35 mouse cellular contexts compared by ENCODE assay signal in genomic region chr12:83984752-83985151, GRCm38 (mm10). TPM values are rescaled to one million over a fixed set of nuclear protein-coding genes. Genes with fewer than 3 reads are reported as not detected.
"Had no signal": no experiment of that assay in that cellular context is flagged by ENCODE, and none has a peak within 500 bp of the region (broad histone marks: within the 10 kb centered on the region; RNA-seq: fewer than 3 reads in every experiment).

Gene Heatr4, minus strand, starts transcription at chr12:83984852.

- H3K9ac ChIP-seq: limb, embryonic 12.5 days; limb, embryonic 13.5 days; limb, embryonic 15.5 days; liver, embryonic 12.5 days; liver, embryonic 13.5 days; liver, embryonic 14.5 days; liver, embryonic 15.5 days; liver, postnatal 0 days; lung, embryonic 14.5 days; midbrain, embryonic 12.5 days; midbrain, embryonic 13.5 days; midbrain, embryonic 15.5 days had no signal

- H3K36me3 ChIP-seq: limb, embryonic 10.5 days; limb, embryonic 12.5 days; limb, embryonic 13.5 days; limb, embryonic 15.5 days; liver, embryonic 12.5 days; liver, embryonic 13.5 days; liver, embryonic 15.5 days; midbrain, embryonic 12.5 days; midbrain, embryonic 13.5 days; midbrain, embryonic 15.5 days had no signal

- H3K27ac ChIP-seq: left cerebral cortex, adult 2 months; limb, embryonic 10.5 days; limb, embryonic 12.5 days; limb, embryonic 13.5 days; limb, embryonic 15.5 days; liver, embryonic 12.5 days; liver, embryonic 13.5 days; liver, embryonic 14.5 days; liver, embryonic 15.5 days; macrophage; midbrain, embryonic 12.5 days; midbrain, embryonic 13.5 days; midbrain, embryonic 15.5 days had no signal

- ATAC-seq: liver, embryonic 12.5 days; liver, postnatal 0 days; lung, postnatal 0 days; midbrain, embryonic 13.5 days; midbrain, embryonic 15.5 days; midbrain, embryonic 16.5 days had no signal

- DNase-seq: left cerebral cortex, postnatal 4 days; liver; liver, embryonic 13.5 days; liver, postnatal 0 days; lung, adult 18-20 months; lung, adult 2 months; lung, embryonic 14.5 days; lung, postnatal 10 days; lung, postnatal 14 days; lung, postnatal 36 days; midbrain, embryonic 14.5 days had no signal

- H3K4me3 ChIP-seq: left cerebral cortex, adult 2 months; limb, embryonic 10.5 days; limb, embryonic 12.5 days; limb, embryonic 13.5 days; limb, embryonic 15.5 days; liver, embryonic 12.5 days; liver, embryonic 13.5 days; liver, embryonic 15.5 days; megakaryocyte, embryonic 14.5 days; midbrain, embryonic 10.5 days; midbrain, embryonic 12.5 days; midbrain, embryonic 13.5 days; midbrain, embryonic 15.5 days; myocyte had no signal

- H3K27me3 ChIP-seq: limb, embryonic 12.5 days; limb, embryonic 13.5 days; limb, embryonic 15.5 days; liver, embryonic 13.5 days; liver, embryonic 15.5 days; midbrain, embryonic 13.5 days; midbrain, embryonic 15.5 days had no signal

- H3K4me2 ChIP-seq: limb, embryonic 12.5 days; limb, embryonic 13.5 days; limb, embryonic 15.5 days; liver, embryonic 11.5 days; liver, embryonic 12.5 days; liver, embryonic 13.5 days; liver, embryonic 15.5 days; lung, embryonic 14.5 days; midbrain, embryonic 11.5 days; midbrain, embryonic 12.5 days; midbrain, embryonic 13.5 days; midbrain, embryonic 15.5 days had no signal

- H3K9me3 ChIP-seq: limb, embryonic 10.5 days; limb, embryonic 13.5 days; limb, embryonic 15.5 days; liver, embryonic 12.5 days; liver, embryonic 13.5 days; liver, embryonic 15.5 days; midbrain, embryonic 10.5 days; midbrain, embryonic 12.5 days; midbrain, embryonic 13.5 days; midbrain, embryonic 15.5 days had no signal

RNA-seq across cellular contexts. Expression of gene Heatr4, which starts in this region (rescaled TPM):
- polyA plus RNA-seq: limb, embryonic 10.5 days; limb, embryonic 11.5 days; limb, embryonic 12.5 days; limb, embryonic 13.5 days; limb, embryonic 15.5 days; liver, adult 2 months; liver, embryonic 11.5 days; liver, embryonic 12.5 days; liver, embryonic 13.5 days; liver, embryonic 14.5 days; liver, embryonic 15.5 days; liver, embryonic 16.5 days; liver, postnatal 0 days; lung, adult 2 months; lung, embryonic 14.5 days; lung, embryonic 16.5 days; lung, postnatal 0 days; macrophage; midbrain, embryonic 10.5 days; midbrain, embryonic 11.5 days; midbrain, embryonic 12.5 days; midbrain, embryonic 13.5 days; midbrain, embryonic 14.5 days; midbrain, embryonic 16.5 days; midbrain, postnatal 0 days; myocyte had no signal
